Mouse (Mus musculus) Muller cell, postnatal 12 days (primary cell): ENCODE measurements at regions not wholly inside any gene's neighbourhood (a gene's known extent, or its start where the extent isn't known, plus 50 kb on each side); places are given as distances from the start of the nearest gene placed in this dataset.

ENCODE experiments used
- DNase-seq: peaks from one replicate; pipeline ENCODE4 v3.0.0-alpha.2; 2015; ENCODE audit errors: inconsistent ontology term

DNA sequence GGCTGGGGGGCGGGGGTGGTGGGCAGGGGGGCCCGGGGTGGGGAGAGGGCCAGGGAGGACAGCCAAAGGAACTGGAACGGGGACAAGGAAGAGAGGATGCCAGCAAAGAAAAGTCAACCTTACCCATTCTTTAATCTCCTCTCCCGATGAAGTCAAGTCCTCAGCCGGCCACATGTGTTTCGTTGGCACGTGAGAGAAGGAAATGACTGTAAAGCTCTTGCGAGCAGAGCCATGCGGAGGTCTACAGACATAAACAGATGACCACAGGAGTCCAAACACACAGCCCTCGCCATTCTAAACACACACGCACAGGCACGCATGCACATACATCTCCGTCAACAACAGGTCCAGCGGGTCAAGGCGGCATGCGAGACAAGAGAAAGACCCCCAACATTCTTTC lies 68.5 kb upstream of the Tbx3 start:
- no peak for DNase-seq

DNA sequence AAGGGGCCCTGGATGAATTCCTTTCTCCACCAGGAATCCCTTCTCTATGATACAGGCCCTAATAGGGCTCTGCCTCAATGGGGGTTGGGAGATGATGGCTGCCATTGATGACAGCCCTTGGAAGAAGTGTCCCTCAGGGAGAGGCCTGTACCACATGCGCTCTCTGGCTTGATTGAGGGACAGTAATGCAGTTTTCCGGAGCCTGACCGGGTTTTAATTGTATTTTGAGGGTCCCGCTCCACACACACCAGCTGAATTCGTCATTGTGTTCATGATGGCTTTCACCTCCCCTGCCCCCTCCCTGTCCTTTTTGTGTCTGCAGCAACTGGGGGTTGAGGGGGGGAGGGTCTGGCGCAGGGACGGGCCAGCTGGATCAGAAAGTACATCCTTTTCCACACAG lies 65.0 kb upstream of the Tbx3 start:
- DNase-seq, result no peak

DNA sequence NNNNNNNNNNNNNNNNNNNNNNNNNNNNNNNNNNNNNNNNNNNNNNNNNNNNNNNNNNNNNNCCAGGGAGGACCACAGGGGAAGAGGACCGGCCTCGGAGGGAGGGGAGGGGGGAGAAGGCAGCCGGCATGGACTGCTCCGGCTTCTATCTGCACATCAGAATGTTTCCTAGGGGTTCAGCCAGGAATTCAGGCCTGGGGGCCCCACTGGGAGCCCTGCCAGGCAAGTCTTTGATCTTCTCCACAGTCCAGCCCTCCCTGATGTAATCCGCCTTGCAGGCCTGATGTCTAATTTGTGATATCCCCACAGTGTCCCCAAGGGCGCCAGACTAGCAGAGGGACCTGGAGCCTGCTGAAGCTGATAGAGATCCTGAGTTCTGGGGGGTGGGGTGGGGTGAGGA lies 57.1 kb upstream of the Tbx3 start:
- peak; percentile 22 for DNase-seq

DNA sequence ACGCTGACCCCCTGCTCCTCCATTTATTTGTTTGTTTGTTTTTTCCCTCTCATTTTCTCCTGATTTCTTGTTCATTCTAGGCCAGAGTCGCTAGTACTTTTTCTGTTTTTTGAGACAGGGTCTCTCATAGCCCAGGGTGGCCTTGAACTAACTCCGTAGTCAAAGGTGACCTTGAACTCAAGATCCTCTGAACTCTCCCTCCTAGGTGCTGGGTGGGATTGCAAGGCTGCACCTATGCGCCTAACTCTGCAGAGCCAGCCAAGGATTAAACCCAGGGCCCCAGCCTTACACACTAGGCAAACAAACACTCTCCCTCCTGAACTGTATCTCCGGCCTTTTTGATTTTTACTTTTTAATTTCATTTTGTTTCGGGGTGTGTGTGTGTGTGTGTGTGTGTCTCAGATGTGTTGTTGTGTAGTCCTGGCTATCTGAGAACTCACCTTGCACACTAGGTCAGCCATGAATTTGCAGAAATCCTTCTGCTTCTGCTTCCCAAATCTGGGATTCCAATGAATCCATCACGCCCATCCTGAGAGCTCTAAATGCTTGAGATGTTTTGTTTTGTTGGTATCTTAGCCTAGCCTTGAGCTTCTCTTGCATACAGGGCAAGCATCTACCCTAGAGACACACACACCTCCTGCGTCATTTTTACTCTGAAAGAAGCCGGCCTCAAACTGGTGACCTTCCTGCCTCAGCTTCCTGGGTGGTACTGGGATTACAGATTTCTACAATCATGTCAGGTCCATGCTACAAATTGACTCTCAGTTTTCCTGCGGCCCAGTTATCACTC lies 56.3 kb upstream of the Tbx3 start:
- no peak for DNase-seq

DNA sequence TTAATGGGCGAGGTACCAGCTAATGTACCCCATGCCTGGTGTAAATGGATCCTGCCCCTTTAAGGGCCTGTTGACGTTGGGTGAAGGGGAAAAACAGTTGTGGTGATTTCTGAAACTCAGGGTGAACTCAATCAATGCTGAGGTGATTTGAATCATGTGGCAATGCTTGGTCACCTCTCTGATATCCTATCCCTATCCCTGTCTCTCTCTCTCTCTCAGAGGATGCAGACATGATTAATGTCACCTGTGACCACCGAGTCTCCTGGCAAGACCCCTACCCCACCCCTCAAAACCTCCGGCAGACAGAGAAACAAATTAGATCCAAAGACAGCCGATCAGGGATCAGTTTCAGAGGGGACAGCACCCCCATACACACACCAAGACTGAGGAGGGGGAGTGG lies 54.8 kb upstream of the Tbx3 start:
- DNase-seq, result no peak

DNA sequence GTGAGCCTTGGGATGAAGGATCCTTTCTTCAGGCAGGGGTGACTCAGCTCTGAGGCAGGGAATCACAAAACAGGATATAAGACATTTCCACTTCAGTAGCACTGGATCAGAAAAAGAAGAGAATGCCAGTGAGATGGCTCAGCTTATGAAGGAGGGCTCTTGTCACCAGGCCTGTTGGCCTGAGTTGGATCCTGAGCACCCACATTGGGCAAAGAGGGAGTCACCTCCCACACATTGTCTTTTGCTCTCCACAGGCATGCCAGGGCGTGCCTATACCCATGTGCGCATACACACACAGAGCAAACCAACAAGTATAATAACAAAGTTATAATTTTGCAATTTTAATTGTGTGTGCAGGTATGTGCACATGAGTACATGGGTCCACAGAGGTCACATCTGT lies 52.6 kb upstream of the Tbx3 start:
- DNase-seq, result peak; percentile 50

DNA sequence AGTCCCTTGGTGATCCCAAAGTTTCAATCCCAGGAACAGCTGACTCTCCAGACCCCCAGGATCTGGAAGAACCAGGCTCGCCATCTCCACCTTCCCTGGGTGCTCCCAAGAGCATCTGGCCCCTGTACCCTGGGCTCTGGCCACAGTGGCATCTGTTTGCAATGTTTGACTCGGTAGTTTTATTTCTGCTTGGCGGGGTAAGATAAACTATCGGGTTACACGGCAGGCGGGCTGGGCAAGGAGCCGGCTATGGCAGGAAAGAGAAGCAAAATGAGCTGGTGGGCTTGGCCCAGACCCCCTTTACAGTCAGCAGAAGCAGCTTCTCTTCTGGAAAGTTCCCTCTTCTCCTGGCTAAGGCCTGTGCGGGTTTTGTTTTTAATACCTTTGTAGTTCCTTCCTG lies 50.6 kb upstream of the Tbx3 start:
- no peak for DNase-seq
